Mouse (Mus musculus) liver, embryonic 13.5 days (tissue): ENCODE measurements at regions not wholly inside any gene's neighbourhood (a gene's known extent, or its start where the extent isn't known, plus 50 kb on each side); places are given as distances from the start of the nearest gene placed in this dataset.
"Not testable (repeated sequence)": the region's sequence is repeated elsewhere in the genome, so short reads cannot be mapped to it uniquely, and the experiment has no call there.

Source experiments
- ATAC-seq: fragments of 200-750 bp; cut with Nextera tagmentation; 2 replicates; pipeline ENCODE4 v1.8.0; 2017; ENCODE audit warnings: low read depth, mild to moderate bottlenecking, moderate number of reproducible peaks, moderate library complexity
- DNase-seq: peaks from one replicate; pipeline ENCODE4 v3.0.0; 2022
- H3K27ac ChIP-seq: fragments of 300-500 bp; sonication (generic); 2 replicates; pipeline ENCODE4 v1.5.1; 2015; ENCODE audit warnings: moderate library complexity, mild to moderate bottlenecking, inconsistent platforms
- H3K27me3 ChIP-seq: fragments of 300-500 bp; sonication (generic); 2 replicates; pipeline ENCODE4 v1.6.1; 2015; ENCODE audit warnings: mild to moderate bottlenecking, inconsistent platforms
- H3K36me3 ChIP-seq: fragments of 300-500 bp; sonication (generic); 2 replicates; pipeline ENCODE4 v1.6.1; 2015; ENCODE audit warnings: mild to moderate bottlenecking, inconsistent platforms
- H3K4me1 ChIP-seq: fragments of 300-500 bp; sonication (generic); replicated peaks from 2 replicates; pipeline ENCODE4 v1.6.1; 2015; ENCODE audit warnings: inconsistent platforms
- H3K4me2 ChIP-seq: fragments of 300-500 bp; sonication (generic); 2 replicates; pipeline ENCODE4 v1.6.1; 2015; ENCODE audit warnings: inconsistent platforms, mild to moderate bottlenecking, moderate library complexity
- H3K4me3 ChIP-seq: fragments of 300-500 bp; sonication (generic); replicated peaks from 2 replicates; pipeline ENCODE4 v1.5.1; 2015; ENCODE audit warnings: mild to moderate bottlenecking, inconsistent platforms
- H3K9ac ChIP-seq: fragments of 300-500 bp; sonication (generic); 2 replicates; pipeline ENCODE4 v1.6.1; 2015; ENCODE audit warnings: mild to moderate bottlenecking, inconsistent platforms
- H3K9me3 ChIP-seq: fragments of 300-500 bp; sonication (generic); replicated peaks from 2 replicates; pipeline ENCODE4 v1.6.1; 2016; ENCODE audit warnings: inconsistent platforms
- WGBS: fragments of 180-500 bp; shearing (Covaris S2); methylation state at CpG from one replicate; pipeline ENCODE4 v1.1.7; 2015; ENCODE audit not compliant: insufficient replicate concordance; 5-methylcytosine and 5-hydroxymethylcytosine counted together

- DNase-seq (no peak), ATAC-seq (no peak)
- no peaks in the 10 kb centered on the region for H3K27me3 ChIP-seq
- no peaks in the 10 kb centered on the region for H3K4me1 ChIP-seq
- H3K4me3 ChIP-seq: no peak overlapping the region
- 25% methylated on average over 5 of the region's 5 CpGs for WGBS
- no peak overlapping the region for H3K9ac ChIP-seq
- no peaks in the 10 kb centered on the region for H3K9me3 ChIP-seq
- H3K4me2 ChIP-seq: no peak overlapping the region
- no peaks in the 10 kb centered on the region for H3K36me3 ChIP-seq
- no peak overlapping the region for H3K27ac ChIP-seq
Observed at GRCm38 (mm10) chr9:78769168-78769567, 153.8 kb downstream of the Cd109 start.

- Histone ChIP-seq H3K4me2 (no peak overlapping the region), H3K27ac (no peak overlapping the region), H3K27me3 (no peaks in the 10 kb centered on the region), H3K36me3 (no peaks in the 10 kb centered on the region), H3K4me3 (no peak overlapping the region), H3K4me1 (no peaks in the 10 kb centered on the region), H3K9ac (no peak overlapping the region), H3K9me3 (no peaks in the 10 kb centered on the region)
- no peak for ATAC-seq
- 30% methylated on average over 3 of the region's 3 CpGs for WGBS
- no peak for DNase-seq
Observed at GRCm38 (mm10) chr9:78773936-78774335, 158.6 kb downstream of the Cd109 start.

GRCm38 (mm10) chr9:78775462-78775861, 160.1 kb downstream of the Cd109 start:
- no peaks in the 10 kb centered on the region for H3K27me3 ChIP-seq
- 15% methylated on average over 5 of the region's 5 CpGs for WGBS
- H3K36me3 ChIP-seq: no peaks in the 10 kb centered on the region
- H3K9ac ChIP-seq: no peak overlapping the region
- no peaks in the 10 kb centered on the region for H3K9me3 ChIP-seq
- no peak overlapping the region for H3K27ac ChIP-seq
- no peak overlapping the region for H3K4me3 ChIP-seq
- DNase-seq (no peak), ATAC-seq (no peak)
- H3K4me1 ChIP-seq: no peaks in the 10 kb centered on the region
- H3K4me2 ChIP-seq: no peak overlapping the region

GRCm38 (mm10) chr9:78780595-78780994, 165.2 kb downstream of the Cd109 start:
- no peak for DNase-seq
- Histone ChIP-seq H3K27me3 (no peaks in the 10 kb centered on the region), H3K9ac (no peak overlapping the region), H3K27ac (no peak overlapping the region), H3K9me3 (no peaks in the 10 kb centered on the region), H3K36me3 (no peaks in the 10 kb centered on the region), H3K4me1 (no peaks in the 10 kb centered on the region), H3K4me3 (no peak overlapping the region), H3K4me2 (no peak overlapping the region)
- WGBS: 66% methylated on average over 4 of the region's 4 CpGs
- no peak for ATAC-seq

- 73% methylated on average over 4 of the region's 4 CpGs for WGBS
- no peak overlapping the region for H3K9ac ChIP-seq
- H3K4me3 ChIP-seq: no peak overlapping the region
- H3K9me3 ChIP-seq: no peaks in the 10 kb centered on the region
- H3K27me3 ChIP-seq: no peaks in the 10 kb centered on the region
- ATAC-seq: no peak
- H3K4me2 ChIP-seq: no peak overlapping the region
- H3K27ac ChIP-seq: no peak overlapping the region
- no peak for DNase-seq
- H3K36me3 ChIP-seq: no peaks in the 10 kb centered on the region
- no peaks in the 10 kb centered on the region for H3K4me1 ChIP-seq
Observed at GRCm38 (mm10) chr9:78782297-78782696, 167.0 kb downstream of the Cd109 start.

- Histone ChIP-seq H3K4me3 (no peak overlapping the region), H3K27ac (no peak overlapping the region), H3K9ac (no peak overlapping the region), H3K9me3 (no peaks in the 10 kb centered on the region), H3K36me3 (no peaks in the 10 kb centered on the region), H3K4me1 (no peaks in the 10 kb centered on the region), H3K4me2 (no peak overlapping the region), H3K27me3 (no peaks in the 10 kb centered on the region)
- DNase-seq (no peak), ATAC-seq (no peak)
- WGBS: 58% methylated on average over 8 of the region's 8 CpGs
Observed at GRCm38 (mm10) chr9:78782860-78783259, 167.5 kb downstream of the Cd109 start.

GRCm38 (mm10) chr9:78787866-78788265, 172.5 kb downstream of the Cd109 start:
- Histone ChIP-seq H3K9ac (no peak overlapping the region), H3K9me3 (no peaks in the 10 kb centered on the region), H3K4me3 (no peak overlapping the region), H3K4me1 (no peaks in the 10 kb centered on the region), H3K4me2 (no peak overlapping the region), H3K36me3 (no peaks in the 10 kb centered on the region), H3K27me3 (no peaks in the 10 kb centered on the region), H3K27ac (no peak overlapping the region)
- ATAC-seq (no peak), DNase-seq (no peak)
- WGBS: 7% methylated on average over 1 of the region's 1 CpGs

GRCm38 (mm10) chr9:78789703-78790102, 174.4 kb downstream of the Cd109 start:
- ATAC-seq (no peak), DNase-seq (no peak)
- no peaks in the 10 kb centered on the region for H3K9me3 ChIP-seq
- no peaks in the 10 kb centered on the region for H3K27me3 ChIP-seq
- no peaks in the 10 kb centered on the region for H3K36me3 ChIP-seq
- no peaks in the 10 kb centered on the region for H3K4me1 ChIP-seq
- H3K4me2 ChIP-seq: no peak overlapping the region
- H3K4me3 ChIP-seq: no peak overlapping the region
- no peak overlapping the region for H3K9ac ChIP-seq
- H3K27ac ChIP-seq: no peak overlapping the region

GRCm38 (mm10) chr9:78790155-78790554, 174.8 kb downstream of the Cd109 start:
- 43% methylated on average over 2 of the region's 2 CpGs for WGBS
- Histone ChIP-seq H3K36me3 (no peaks in the 10 kb centered on the region), H3K27me3 (no peaks in the 10 kb centered on the region), H3K4me3 (no peak overlapping the region), H3K4me2 (no peak overlapping the region), H3K9me3 (no peaks in the 10 kb centered on the region), H3K9ac (no peak overlapping the region), H3K27ac (no peak overlapping the region), H3K4me1 (no peaks in the 10 kb centered on the region)
- DNase-seq (no peak), ATAC-seq (no peak)

- H3K27ac ChIP-seq: no peak overlapping the region
- H3K9ac ChIP-seq: no peak overlapping the region
- no peaks in the 10 kb centered on the region for H3K36me3 ChIP-seq
- no peak overlapping the region for H3K4me3 ChIP-seq
- DNase-seq: no peak
- no peak overlapping the region for H3K4me2 ChIP-seq
- no peak for ATAC-seq
- H3K27me3 ChIP-seq: no peaks in the 10 kb centered on the region
- WGBS: 47% methylated on average over 1 of the region's 1 CpGs
- no peaks in the 10 kb centered on the region for H3K4me1 ChIP-seq
- no peaks in the 10 kb centered on the region for H3K9me3 ChIP-seq
Observed at GRCm38 (mm10) chr9:78795801-78796200, 180.5 kb downstream of the Cd109 start.

- H3K27ac ChIP-seq: no peak overlapping the region
- ATAC-seq: no peak
- no peaks in the 10 kb centered on the region for H3K36me3 ChIP-seq
- no peak overlapping the region for H3K9ac ChIP-seq
- H3K4me1 ChIP-seq: no peaks in the 10 kb centered on the region
- H3K27me3 ChIP-seq: 0 out of 2 replicates have a peak, but pooled peaks cover 4% of the 10 kb centered on the region
- WGBS: 53% methylated on average over 4 of the region's 4 CpGs
- H3K9me3 ChIP-seq: no peaks in the 10 kb centered on the region
- no peak overlapping the region for H3K4me3 ChIP-seq
- H3K4me2 ChIP-seq: no peak overlapping the region
- DNase-seq: no peak
Observed at GRCm38 (mm10) chr9:78817221-78817620, 201.9 kb downstream of the Cd109 start.

GRCm38 (mm10) chr9:78821554-78822212, 206.3 kb downstream of the Cd109 start:
- H3K9me3 ChIP-seq, H3K36me3 ChIP-seq, H3K9ac ChIP-seq, H3K4me1 ChIP-seq, H3K4me3 ChIP-seq, H3K27me3 ChIP-seq, H3K27ac ChIP-seq: not testable (repeated sequence)
- DNase-seq (peak; percentile 3), ATAC-seq (0 out of 2 replicates have a peak, but pooled peaks have one; percentile 26)
- peak overlapping the region; percentile 41 for H3K4me2 ChIP-seq
- 15% methylated on average over 38 of the region's 52 CpGs for WGBS
